Mouse (Mus musculus) brain, embryonic 14.5 days (tissue): Measurements from ENCODE around the gene Cpm. TPM values are rescaled to one million over a fixed set of nuclear protein-coding genes. Genes with fewer than 3 reads are reported as not detected.

Source experiments
- DNase-seq: peaks from one replicate; pipeline ENCODE4 v3.0.0-alpha.2; 2011; ENCODE audit warnings: low read depth
- CTCF ChIP-seq: fragments of 200-500 bp; IDR thresholded peaks from 2 replicates; pipeline ENCODE4 v1.5.1; 2012; ENCODE audit warnings: inconsistent platforms, mild to moderate bottlenecking, moderate library complexity, borderline replicate concordance; ENCODE audit not compliant: insufficient read depth, insufficient read length; ENCODE audit errors: extremely low read depth
- POLR2A ChIP-seq: fragments of 200-500 bp; IDR thresholded peaks from 2 replicates; pipeline ENCODE4 v1.6.1; 2012; ENCODE audit warnings: mild to moderate bottlenecking, inconsistent platforms, borderline replicate concordance; ENCODE audit not compliant: poor library complexity, insufficient read depth, insufficient read length, severe bottlenecking; ENCODE audit errors: extremely low read depth
- polyA plus RNA-seq: library from polyadenylated mRNA; depleted of rRNA; stranded (reverse); fragments of >200 nt; gene quantifications from 2 replicates; pipeline ENCODE4 v1.2.3, GENCODE M21; 2012

Gene Cpm
- polyA plus RNA-seq, 1 experiment = 3.7 TPM

- TF ChIP-seq CTCF = no peak
- TF ChIP-seq POLR2A = no peak
These were observed 60.2 kb downstream of the Cpm start for GRCm38 (mm10) chr10:117689297-117690100.

GRCm38 (mm10) chr10:117690101-117690352 lies 60.7 kb downstream of the Cpm start:
- DNase-seq = no peak
- TF ChIP-seq CTCF (no peak), POLR2A (no peak)

More at GRCm38 (mm10) chr10:117689297-117690100, 60.2 kb downstream of the Cpm start:
- no peak for DNase-seq

GRCm38 (mm10) chr10:117690770-117691296 lies 61.5 kb downstream of the Cpm start:
- no peak for DNase-seq
- TF ChIP-seq POLR2A (no peak), CTCF (no peak)

DNA sequence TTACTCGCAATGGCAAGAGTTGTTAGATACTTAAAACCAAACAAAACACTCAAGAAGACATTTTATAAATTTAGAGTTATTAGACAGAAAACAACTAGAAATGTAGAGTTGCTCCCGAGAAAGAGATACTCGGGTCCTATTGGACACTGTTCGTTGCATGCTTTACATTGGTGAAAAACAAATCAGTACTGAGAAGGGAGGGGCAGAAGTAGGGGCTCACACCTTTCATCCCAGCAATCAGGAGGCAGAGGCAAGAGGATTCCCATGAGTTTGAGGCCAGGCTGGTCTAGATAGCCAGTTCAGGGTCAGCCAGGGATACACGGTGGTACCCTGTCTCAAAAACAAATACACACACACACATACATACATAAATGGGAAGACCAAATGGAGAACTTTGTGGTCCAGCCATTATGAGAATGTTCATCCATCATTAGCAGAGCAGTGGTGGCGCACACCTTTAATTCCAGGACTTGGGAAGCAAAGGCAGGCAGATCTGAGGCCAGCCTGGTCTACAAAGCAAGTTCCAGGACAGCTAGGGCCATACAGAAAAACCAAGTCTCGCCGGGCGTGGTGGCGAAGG lies 62.2 kb downstream of the Cpm start:
- no peak for DNase-seq
- TF ChIP-seq POLR2A = no peak
- TF ChIP-seq CTCF = no peak

- TF ChIP-seq CTCF (no peak), POLR2A (no peak)
- no peak for DNase-seq
These were observed 62.9 kb downstream of the Cpm start for GRCm38 (mm10) chr10:117692173-117692572.

DNA sequence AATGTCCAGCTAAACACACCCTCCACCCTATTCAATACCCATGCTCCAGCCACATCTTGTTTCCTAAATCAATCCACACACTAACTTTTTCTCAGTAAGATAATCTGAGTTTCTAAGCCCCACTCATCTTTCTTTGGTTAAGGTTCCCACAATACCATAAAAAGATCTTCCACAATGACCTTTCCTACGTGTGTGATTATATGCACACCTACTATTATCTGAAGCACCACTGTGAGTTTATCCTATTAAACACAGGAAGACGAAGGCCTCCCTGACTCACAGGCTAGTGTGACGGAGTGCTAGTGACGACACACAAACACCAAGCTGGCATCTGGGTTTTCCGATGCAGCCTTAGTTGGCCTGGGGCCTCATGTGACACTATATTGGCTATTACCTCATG lies 63.7 kb downstream of the Cpm start:
- no peak for DNase-seq
- TF ChIP-seq POLR2A (no peak), CTCF (no peak)

- no peak for DNase-seq
- no peak for TF ChIP-seq POLR2A
- no peak for TF ChIP-seq CTCF
These were observed 65.1 kb downstream of the Cpm start for GRCm38 (mm10) chr10:117694255-117694953.

DNA sequence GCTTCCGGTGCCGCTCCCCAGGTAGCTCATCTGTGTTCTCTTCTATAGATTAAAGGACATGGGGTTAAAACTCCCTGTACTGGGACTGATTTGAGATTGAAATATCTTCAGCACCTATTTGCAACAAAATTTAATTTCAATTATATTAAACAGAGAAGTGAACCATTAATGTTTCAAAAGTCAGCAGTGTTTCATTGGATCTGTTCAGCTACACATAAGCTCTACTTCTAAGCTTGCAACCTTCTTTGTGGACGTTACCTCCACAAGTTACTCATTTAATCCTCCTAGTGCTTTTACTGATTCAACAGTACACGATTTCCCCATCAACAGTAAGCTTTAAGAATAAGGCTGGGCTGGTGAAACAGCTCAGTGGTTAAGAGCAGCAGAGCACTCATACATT lies 65.7 kb downstream of the Cpm start:
- no peak for DNase-seq
- TF ChIP-seq POLR2A (no peak), CTCF (no peak)

- TF ChIP-seq CTCF = no peak
- no peak for TF ChIP-seq POLR2A
These were observed 66.3 kb downstream of the Cpm start for GRCm38 (mm10) chr10:117695605-117696004.

GRCm38 (mm10) chr10:117696021-117696826 lies 66.9 kb downstream of the Cpm start:
- TF ChIP-seq CTCF = no peak
- no peak for DNase-seq

More at GRCm38 (mm10) chr10:117695605-117696004, 66.3 kb downstream of the Cpm start:
- no peak for DNase-seq
